Comparison of ENCODE assay signal across 8 mouse cellular contexts in the genomic region with DNA sequence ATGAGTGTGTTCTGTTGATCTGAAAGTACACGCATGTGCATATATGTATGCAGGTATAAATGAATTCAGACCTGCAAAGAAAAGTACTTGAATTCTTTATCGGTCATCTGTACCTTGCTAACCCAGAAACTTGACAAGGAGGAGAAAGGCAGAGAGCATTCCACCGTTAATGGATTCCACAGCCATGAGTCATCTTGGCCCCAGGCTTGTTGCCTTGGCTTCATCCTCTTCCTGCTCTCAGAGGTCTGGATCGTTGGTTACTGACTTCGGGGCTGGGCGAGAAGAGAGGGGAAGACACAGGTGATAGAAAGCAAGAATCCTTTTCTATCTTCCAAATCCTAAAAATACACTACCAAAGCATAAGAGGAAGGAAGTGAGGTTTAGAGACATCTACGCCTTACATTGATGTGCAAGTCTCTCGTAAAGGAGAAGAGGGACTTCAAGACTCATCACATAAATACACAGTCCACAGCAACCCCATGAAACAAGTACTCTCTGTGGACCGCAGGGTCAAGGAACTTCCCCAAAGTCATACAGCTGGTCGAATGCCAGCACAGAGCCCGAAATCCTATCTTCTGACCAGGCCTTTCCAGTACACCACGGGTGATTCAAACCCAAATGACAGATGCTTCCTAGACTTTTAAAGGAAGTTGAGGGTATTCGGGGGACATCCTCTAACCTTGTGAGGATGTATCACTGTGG. TPM values are rescaled to one million over a fixed set of nuclear protein-coding genes. Genes with fewer than 3 reads are reported as not detected.
DNase-seq lines count a peak whose midpoint lies in the region; ATAC-seq lines count a peak whose summit lies in the region.

No protein-coding gene starts in this region.

- H3K4me3 ChIP-seq in forebrain, embryonic 13.5 days = no peak overlapping the region
- H3K4me3 ChIP-seq in hindbrain, embryonic 14.5 days (replicated peaks; ENCODE audit: low read length) = no peak overlapping the region
- H3K4me3 ChIP-seq in neural tube, embryonic 15.5 days (replicated peaks) = no peak overlapping the region

- WGBS in forebrain, embryonic 13.5 days = 94% methylated on average over 13 of the region's 13 CpGs
- 88% methylated on average over 13 of the region's 13 CpGs for WGBS in hindbrain, embryonic 14.5 days
- WGBS in neural tube, embryonic 15.5 days = 86% methylated on average over 13 of the region's 13 CpGs

- H3K27me3 ChIP-seq in forebrain, embryonic 13.5 days = no peaks in the 10 kb centered on the region
- no peaks in the 10 kb centered on the region for H3K27me3 ChIP-seq in hindbrain, embryonic 14.5 days (ENCODE audit: control insufficient read depth, insufficient read depth, low read length)
- no peaks in the 10 kb centered on the region for H3K27me3 ChIP-seq in neural tube, embryonic 15.5 days (replicated peaks)

- H3K9ac ChIP-seq in forebrain, embryonic 13.5 days = no peak overlapping the region
- H3K9ac ChIP-seq in hindbrain, embryonic 14.5 days = no peak overlapping the region
- H3K9ac ChIP-seq in neural tube, embryonic 15.5 days (replicated peaks) = no peak overlapping the region

- H3K36me3 ChIP-seq in forebrain, embryonic 13.5 days (ENCODE audit: poor library complexity, severe bottlenecking) = peaks cover 34% of the 10 kb centered on the region
- peaks cover 19% of the 10 kb centered on the region for H3K36me3 ChIP-seq in hindbrain, embryonic 14.5 days (replicated peaks; ENCODE audit: control insufficient read depth, insufficient read depth)
- peaks cover 6% of the 10 kb centered on the region for H3K36me3 ChIP-seq in neural tube, embryonic 15.5 days

- peak; percentile 46 for DNase-seq in MN1 (ENCODE audit: low spot score)
- peak; percentile 80 for DNase-seq in adrenal gland, postnatal 14 days
- DNase-seq in gastrocnemius, postnatal 36 days = peak; percentile 52 to 74
- DNase-seq in kidney, postnatal 36 days = peak; percentile 67 to 71
- DNase-seq in left cerebral cortex, adult 18-20 months (ENCODE audit: low spot score in 2 of 2) = no peak
- no peak for DNase-seq in hindbrain, embryonic 14.5 days (ENCODE audit: low spot score)

- ATAC-seq in forebrain, embryonic 13.5 days = no peak
- ATAC-seq in hindbrain, embryonic 14.5 days (ENCODE audit: low FRiP score) = no peak
- ATAC-seq in neural tube, embryonic 15.5 days (ENCODE audit: low FRiP score) = no peak

- H3K27ac ChIP-seq in forebrain, embryonic 13.5 days = no peak overlapping the region
- H3K27ac ChIP-seq in hindbrain, embryonic 14.5 days = no peak overlapping the region
- no peak overlapping the region for H3K27ac ChIP-seq in neural tube, embryonic 15.5 days (replicated peaks)

- H3K4me1 ChIP-seq in forebrain, embryonic 13.5 days = peaks cover 17% of the 10 kb centered on the region
- peaks cover 6% of the 10 kb centered on the region for H3K4me1 ChIP-seq in hindbrain, embryonic 14.5 days (replicated peaks; ENCODE audit: control insufficient read depth, insufficient read depth, low read length)
- H3K4me1 ChIP-seq in neural tube, embryonic 15.5 days = peaks cover 25% of the 10 kb centered on the region

- H3K9me3 ChIP-seq in forebrain, embryonic 13.5 days (replicated peaks) = no peaks in the 10 kb centered on the region
- no peaks in the 10 kb centered on the region for H3K9me3 ChIP-seq in hindbrain, embryonic 14.5 days (ENCODE audit: control insufficient read depth, low read length)
- no peaks in the 10 kb centered on the region for H3K9me3 ChIP-seq in neural tube, embryonic 15.5 days (replicated peaks)

- intact Hi-C loops in gastrocnemius, postnatal 36 days (cut with DNase I) = no loop called here

- no peak overlapping the region for H3K4me2 ChIP-seq in forebrain, embryonic 13.5 days
- H3K4me2 ChIP-seq in hindbrain, embryonic 14.5 days (replicated peaks) = no peak overlapping the region
- H3K4me2 ChIP-seq in neural tube, embryonic 15.5 days = no peak overlapping the region

RNA-seq across cellular contexts. Expression of a gene that starts 35.1 kb away (rescaled TPM):
- 46.8 and 48.8 TPM in 2 replicates for total RNA-seq in adrenal gland, postnatal 14 days (2021)
- 10 to 100 TPM in 1 of 2 experiments, 1 to 10 TPM in 1; 9.3 to 12.0 TPM for total RNA-seq in gastrocnemius, postnatal 36 days (2021)
- total RNA-seq in left cerebral cortex, adult 18-20 months (2021) = 10 to 100 TPM; 51.8 to 56.4 TPM
- 23.1 and 24.6 TPM in 2 replicates for polyA plus RNA-seq in forebrain, embryonic 13.5 days (2015; fragmentation: Nextera tagmentation; extraction: Ambion mirVana)
- 12.9 and 13.8 TPM in 2 replicates for polyA plus RNA-seq in hindbrain, embryonic 14.5 days (2014; fragmentation: Nextera tagmentation; extraction: Ambion mirVana)
- 8.2 and 9.2 TPM in 2 replicates for polyA plus RNA-seq in neural tube, embryonic 15.5 days (2015; fragmentation: Nextera tagmentation; extraction: Ambion mirVana)

Comparison
In these comparisons a context has a peak if more than half of its experiments do, and no peak if none do; other contexts are left out.
1. DNase-seq: peak in MN1 (single experiment), adrenal gland, postnatal 14 days (single experiment), gastrocnemius, postnatal 36 days (2 of 2) and kidney, postnatal 36 days (2 of 2); none in left cerebral cortex, adult 18-20 months (0 of 2) and hindbrain, embryonic 14.5 days (single experiment).